In genomic region chr19:34886324-34886723, GRCm38 (mm10) we compare ENCODE assay signal across 23 mouse cellular contexts. TPM values are rescaled to one million over a fixed set of nuclear protein-coding genes. Genes with fewer than 3 reads are reported as not detected.
DNase-seq lines count a peak whose midpoint lies in the region; ATAC-seq and TF ChIP-seq lines count a peak whose summit lies in the region.
"Had no signal": no experiment of that assay in that cellular context is flagged by ENCODE, and none has a peak within 500 bp of the region (broad histone marks: within the 10 kb centered on the region; RNA-seq: fewer than 3 reads in every experiment).

No protein-coding gene starts in this region.

- no peaks in the 10 kb centered on the region for H3K27me3 ChIP-seq in MEL (ENCODE audit: control insufficient read depth in 1 of 2, insufficient read depth in 2 of 2, low read length in 2 of 2)
- H3K27me3 ChIP-seq: CH12.LX had no signal

- TF ChIP-seq EP300 in MEL (IDR thresholded peaks at IDR 0.05; ENCODE audit: low read depth in 1 of 2, low read length in 2 of 2), result no peak

- no peak for TF ChIP-seq RAD21 in MEL (IDR thresholded peaks at IDR 0.05; ENCODE audit: low read depth, low read length)

- H3K36me3 ChIP-seq in MEL (ENCODE audit: control insufficient read depth in 1 of 2, insufficient read depth in 2 of 2, low read length in 2 of 2), result peaks cover 0 to 28% of the 10 kb centered on the region in 2 experiments; a peak in 2 of 4 replicates
- H3K36me3 ChIP-seq: G1E had no signal

- H3K9me3 ChIP-seq in MEL (replicated peaks; ENCODE audit: insufficient read depth, low read length), result no peaks in the 10 kb centered on the region
- H3K9me3 ChIP-seq: G1E had no signal

- no peaks in the 10 kb centered on the region for H3K79me2 ChIP-seq in MEL (ENCODE audit: control insufficient read depth, insufficient read depth, low read length, poor library complexity)

- ATAC-seq in CD4-positive, CD25-positive, alpha-beta regulatory T cell, adult 4 months, result no peak
- ATAC-seq: activated CD4-positive, CD25-positive, alpha-beta regulatory T cell, adult 4 months; Patski had no signal

- DNase-seq in heart, adult 11 months, result peak; percentile 74
- no peak for DNase-seq in heart, adult 18-20 months
- DNase-seq in MEL (ENCODE audit: low read depth, low spot score), result no peak
- peak; percentile 11 for DNase-seq in NIH3T3 (ENCODE audit: low read depth)
- no peak for DNase-seq in urinary bladder, adult 18-20 months (ENCODE audit: low spot score in 2 of 2)
- DNase-seq: adrenal gland, adult 2 months; adrenal gland, adult 8-10 months; adrenal gland, postnatal 10 days; adrenal gland, postnatal 14 days; adrenal gland, postnatal 25 days; adrenal gland, postnatal 36 days; B cell, adult 2 months; cerebellum, adult 11 months; cerebellum, adult 11-12 months; cerebellum, adult 18-20 months; cerebellum, adult 2 months; cerebellum, adult 8-10 months; cerebellum, adult 9-10 months had no signal

- TF ChIP-seq CTCF in MEL (IDR thresholded peaks at IDR 0.05 in 2 of 3, conservative IDR thresholded peaks at IDR 0.05 in 1 of 3; ENCODE audit: control insufficient read depth in 1 of 3, insufficient read depth in 1 of 3, low read depth in 2 of 3, low read length in 3 of 3, poor library complexity in 1 of 3, severe bottlenecking in 1 of 3), result no peak

- H3K27ac ChIP-seq in MEL (ENCODE audit: control insufficient read depth, low read depth, low read length), result no peak overlapping the region

- H3K9ac ChIP-seq in MEL (ENCODE audit: control insufficient read depth, low read depth, low read length, poor library complexity, severe bottlenecking), result no peak overlapping the region

- TF ChIP-seq POLR2A in MEL (IDR thresholded peaks at IDR 0.05; ENCODE audit: control insufficient read depth in 1 of 2, insufficient read depth in 1 of 2, low read depth in 1 of 2, low read length in 2 of 2, poor library complexity in 1 of 2), result no peak

- no peak overlapping the region for H3K4me3 ChIP-seq in MEL (ENCODE audit: control insufficient read depth in 1 of 2, insufficient read depth in 1 of 2, low read depth in 2 of 2, low read length in 2 of 2)

- peaks cover 17 to 26% of the 10 kb centered on the region in 2 experiments for H3K4me1 ChIP-seq in MEL (ENCODE audit: control insufficient read depth in 1 of 2, insufficient read depth in 2 of 2, low read length in 2 of 2)

TF ChIP-seq in MEL, 35 proteins besides CTCF, POLR2A, EP300 and RAD21:
- no peak for TF ChIP-seq SIN3A (IDR thresholded peaks at IDR 0.05; ENCODE audit: low read length)
- no peak for TF ChIP-seq MAZ (IDR thresholded peaks at IDR 0.05; ENCODE audit: low read depth, low read length)
- no peak for TF ChIP-seq ZMIZ1 (IDR thresholded peaks at IDR 0.05; ENCODE audit: low read depth, low read length)
- no peak for TF ChIP-seq MAX (IDR thresholded peaks at IDR 0.05; ENCODE audit: low read length)
- TF ChIP-seq ZKSCAN1 (IDR thresholded peaks at IDR 0.05; ENCODE audit: low read depth, low read length), result no peak
- no peak for TF ChIP-seq UBTF (IDR thresholded peaks at IDR 0.05; ENCODE audit: borderline replicate concordance, insufficient read depth, low read depth, low read length)
- TF ChIP-seq TBP (IDR thresholded peaks at IDR 0.05; ENCODE audit: low read depth, low read length), result peak; percentile 70
- TF ChIP-seq BHLHE40 (IDR thresholded peaks at IDR 0.05; ENCODE audit: borderline replicate concordance, low read depth, low read length), result no peak

RNA-seq across cellular contexts. Expression of gene Pank1, which starts 7.1 kb away (rescaled TPM):
- 10 to 100 TPM; 41.2 to 47.1 TPM for total RNA-seq in heart, adult 18-20 months (2021)
- 6.3 and 7.2 TPM in 2 replicates for total RNA-seq in MEL (2012; rRNA removed)
- polyA plus RNA-seq in MEL (2012; ENCODE audit: insufficient read depth in 1 of 2, insufficient read length in 2 of 2, low read depth in 1 of 2, low replicate concordance in 2 of 2, missing spikeins in 1 of 2), result 1 to 10 TPM in 1 of 2 experiments, not detected in 1; 7.6 TPM
- polyA plus RNA-seq in CD4-positive, CD25-positive, alpha-beta regulatory T cell, adult 4 months (2017; shearing (Covaris generic)), result under 1 TPM; 0.42 to 0.57 TPM

RNA-seq across cellular contexts. Expression of gene Kif20b, which starts 35.8 kb away (rescaled TPM):
- total RNA-seq in heart, adult 18-20 months (2021), result 1 to 10 TPM in 1 of 2 experiments, under 1 TPM in 1; 0.82 to 1.5 TPM
- total RNA-seq in MEL (2012; rRNA removed), result 40.0 and 48.8 TPM in 2 replicates
- polyA plus RNA-seq in MEL (2012; ENCODE audit: insufficient read depth in 1 of 2, insufficient read length in 2 of 2, low read depth in 1 of 2, low replicate concordance in 2 of 2, missing spikeins in 1 of 2), result 10 to 100 TPM; 41.6 to 55.5 TPM
- polyA plus RNA-seq in CD4-positive, CD25-positive, alpha-beta regulatory T cell, adult 4 months (2017; shearing (Covaris generic)), result 10 to 100 TPM; 21.4 to 27.6 TPM
- polyA plus RNA-seq: adrenal gland, adult 2 months had no signal

Comparison
In these comparisons a context has a peak if more than half of its experiments do, and no peak if none do; other contexts are left out.
1. DNase-seq: peak in heart, adult 11 months (single experiment) and NIH3T3 (single experiment); none in heart, adult 18-20 months (0 of 2), MEL (single experiment) and urinary bladder, adult 18-20 months (0 of 2).
2. RNA of gene Kif20b, which starts 35.8 kb away (total RNA-seq): 40.0 to 48.8 TPM in MEL; 0.82 to 1.5 TPM in heart, adult 18-20 months; every median in the first group is over 10 times any median in the second.